Mouse (Mus musculus): ENCODE results near the gene Phldb2. TPM values are rescaled to one million over a fixed set of nuclear protein-coding genes. Genes with fewer than 3 reads are reported as not detected.

The Phldb2 gene
- total and polyA plus RNA-seq, 3 experiments = 0.04 TPM; not detected in 2

- in situ Hi-C loops (cut with MboI; ENCODE audit: low pct_ligation_motif_present, low pct_unique_long_range_greater_than_20kb, low sequenced_read_pairs) = no loop called here
- dilution Hi-C loops (cut with MboI; ENCODE audit: extremely low pct_ligation_motif_present, extremely low pct_unique_long_range_greater_than_20kb, low sequenced_read_pairs) = no loop called here
- no peak for TF ChIP-seq NELFE (IDR thresholded peaks at IDR 0.05; ENCODE audit: low read depth, low read length)
- no peak for TF ChIP-seq BHLHE40 (IDR thresholded peaks at IDR 0.05; ENCODE audit: low read depth, low read length)
- no peak for TF ChIP-seq POLR2A (IDR thresholded peaks at IDR 0.05; ENCODE audit: low read depth, low read length)
- no peak for TF ChIP-seq GABPA (IDR thresholded peaks at IDR 0.05; ENCODE audit: insufficient replicate concordance, low read depth, low read length)
- TF ChIP-seq PAX5 (IDR thresholded peaks at IDR 0.05; ENCODE audit: low read length) = no peak
- no peak for TF ChIP-seq ZC3H11A (IDR thresholded peaks at IDR 0.05; ENCODE audit: low read depth, low read length)
- TF ChIP-seq MEF2A (IDR thresholded peaks at IDR 0.05; ENCODE audit: borderline replicate concordance, low read depth, low read length) = no peak
- no peak for TF ChIP-seq ZMIZ1 (IDR thresholded peaks at IDR 0.05; ENCODE audit: low read depth, low read length)
- no peak for TF ChIP-seq USF2 (conservative IDR thresholded peaks at IDR 0.05; ENCODE audit: low read depth, low read length)
- TF ChIP-seq KAT2A (IDR thresholded peaks at IDR 0.05; ENCODE audit: insufficient replicate concordance, low read length) = no peak
- TF ChIP-seq JUND (conservative IDR thresholded peaks at IDR 0.05; ENCODE audit: low read depth, low read length) = no peak
- TF ChIP-seq POLR2AphosphoS2 (IDR thresholded peaks at IDR 0.05; ENCODE audit: low read depth, low read length) = no peak
- TF ChIP-seq ZKSCAN1 (IDR thresholded peaks at IDR 0.05; ENCODE audit: borderline replicate concordance, low read depth, low read length) = no peak
- TF ChIP-seq CTCF (conservative IDR thresholded peaks at IDR 0.05 in 1 of 2, IDR thresholded peaks at IDR 0.05 in 1 of 2; ENCODE audit: low read depth in 2 of 2, low read length in 2 of 2) = no peak
- no peak for TF ChIP-seq MAZ (IDR thresholded peaks at IDR 0.05; ENCODE audit: low read depth, low read length)
- TF ChIP-seq TBP (conservative IDR thresholded peaks at IDR 0.05; ENCODE audit: low read depth, low read length) = no peak
- no peak for TF ChIP-seq SMC3 (IDR thresholded peaks at IDR 0.05; ENCODE audit: low read depth, low read length)
- TF ChIP-seq MAX (IDR thresholded peaks at IDR 0.05; ENCODE audit: low read length) = no peak
- no peak for TF ChIP-seq CHD2 (IDR thresholded peaks at IDR 0.05; ENCODE audit: low read length)
- TF ChIP-seq USF1 (IDR thresholded peaks at IDR 0.05; ENCODE audit: low read depth, low read length) = no peak
These were observed 128.1 kb downstream of the Phldb2 start for GRCm38 (mm10) chr16:45825309-45825708.

GRCm38 (mm10) chr16:45824025-45824424 lies 129.4 kb downstream of the Phldb2 start:
- H3K36me3 ChIP-seq (replicated peaks in 1 of 2; ENCODE audit: control insufficient read depth in 1 of 2, insufficient read depth in 1 of 2, low read length in 1 of 2) = no peaks in the 10 kb centered on the region
- TF ChIP-seq RAD21 (IDR thresholded peaks at IDR 0.05; ENCODE audit: low read depth, low read length) (no peak), MAX (IDR thresholded peaks at IDR 0.05; ENCODE audit: low read length) (no peak), EP300 (IDR thresholded peaks at IDR 0.05; ENCODE audit: low read length) (no peak), JUN (IDR thresholded peaks at IDR 0.05; ENCODE audit: insufficient read depth, low read depth, low read length) (no peak), SMC3 (IDR thresholded peaks at IDR 0.05; ENCODE audit: low read depth, low read length) (no peak), BHLHE40 (IDR thresholded peaks at IDR 0.05; ENCODE audit: low read depth, low read length) (no peak), ZMIZ1 (IDR thresholded peaks at IDR 0.05; ENCODE audit: low read depth, low read length) (no peak), KAT2A (IDR thresholded peaks at IDR 0.05; ENCODE audit: insufficient replicate concordance, low read length) (no peak), UBTF (IDR thresholded peaks at IDR 0.05; ENCODE audit: low read depth, low read length) (no peak), JUND (conservative IDR thresholded peaks at IDR 0.05; ENCODE audit: low read depth, low read length) (no peak), RCOR1 (conservative IDR thresholded peaks at IDR 0.05; ENCODE audit: low read depth, low read length) (no peak), HCFC1 (IDR thresholded peaks at IDR 0.05; ENCODE audit: low read depth, low read length) (no peak), POLR2AphosphoS2 (IDR thresholded peaks at IDR 0.05; ENCODE audit: low read depth, low read length) (no peak), TBP (conservative IDR thresholded peaks at IDR 0.05; ENCODE audit: low read depth, low read length) (no peak), CHD1 (IDR thresholded peaks at IDR 0.05; ENCODE audit: low read depth, low read length) (no peak), CTCF (conservative IDR thresholded peaks at IDR 0.05 in 1 of 2, IDR thresholded peaks at IDR 0.05 in 1 of 2; ENCODE audit: low read depth in 2 of 2, low read length in 2 of 2) (no peak), ETS1 (conservative IDR thresholded peaks at IDR 0.05; ENCODE audit: low read depth, low read length) (no peak), IRF4 (IDR thresholded peaks at IDR 0.05; ENCODE audit: low read depth, low read length) (no peak), TCF12 (IDR thresholded peaks at IDR 0.05; ENCODE audit: low read depth, low read length) (no peak)
- no peak overlapping the region for H3K4me2 ChIP-seq (ENCODE audit: insufficient read depth, low read depth, poor library complexity, severe bottlenecking)
- dilution Hi-C loops (cut with MboI; ENCODE audit: extremely low pct_ligation_motif_present, extremely low pct_unique_long_range_greater_than_20kb, low sequenced_read_pairs) = no loop called here
- DNase-seq (ENCODE audit: extremely low read depth) = no peak
- no peaks in the 10 kb centered on the region for H3K79me2 ChIP-seq (replicated peaks; ENCODE audit: control insufficient read depth, extremely low read depth, insufficient read depth, poor library complexity, severe bottlenecking)
- in situ Hi-C loops (cut with MboI; ENCODE audit: low pct_ligation_motif_present, low pct_unique_long_range_greater_than_20kb, low sequenced_read_pairs) = no loop called here
- no peaks in the 10 kb centered on the region for H3K4me1 ChIP-seq (ENCODE audit: control insufficient read depth in 1 of 2, insufficient read depth in 2 of 2)
- no peak overlapping the region for H3K27ac ChIP-seq (ENCODE audit: insufficient read depth, low read depth)
- no peaks in the 10 kb centered on the region for H3K9me3 ChIP-seq (replicated peaks; ENCODE audit: low read length)
- H3K27me3 ChIP-seq (replicated peaks) = no peaks in the 10 kb centered on the region
- H3K9ac ChIP-seq (ENCODE audit: insufficient read depth, low read depth) = no peak overlapping the region
- no peak overlapping the region for H3K4me3 ChIP-seq (replicated peaks in 1 of 3; ENCODE audit: low read depth in 2 of 3, low read length in 2 of 3, poor library complexity in 1 of 3)

More at GRCm38 (mm10) chr16:45825309-45825708, 128.1 kb downstream of the Phldb2 start:
- Histone ChIP-seq H3K27me3 (replicated peaks) (no peaks in the 10 kb centered on the region), H3K9ac (ENCODE audit: insufficient read depth, low read depth) (no peak overlapping the region), H3K79me2 (replicated peaks; ENCODE audit: control insufficient read depth, extremely low read depth, insufficient read depth, poor library complexity, severe bottlenecking) (no peaks in the 10 kb centered on the region), H3K4me1 (ENCODE audit: control insufficient read depth in 1 of 2, insufficient read depth in 2 of 2) (no peaks in the 10 kb centered on the region), H3K4me2 (ENCODE audit: insufficient read depth, low read depth, poor library complexity, severe bottlenecking) (no peak overlapping the region), H3K4me3 (replicated peaks in 1 of 3; ENCODE audit: low read depth in 2 of 3, low read length in 2 of 3, poor library complexity in 1 of 3) (no peak overlapping the region), H3K36me3 (replicated peaks in 1 of 2; ENCODE audit: control insufficient read depth in 1 of 2, insufficient read depth in 1 of 2, low read length in 1 of 2) (no peaks in the 10 kb centered on the region), H3K9me3 (replicated peaks; ENCODE audit: low read length) (no peaks in the 10 kb centered on the region), H3K27ac (ENCODE audit: insufficient read depth, low read depth) (no peak overlapping the region)
- DNase-seq (ENCODE audit: extremely low read depth) = no peak
